Mouse (Mus musculus): ENCODE results near the gene Ctnnbl1.

- TF ChIP-seq POLR2A (IDR thresholded peaks at IDR 0.05; ENCODE audit: borderline replicate concordance, low read depth, low read length) (no peak), CTCF (IDR thresholded peaks at IDR 0.05; ENCODE audit: low read depth, low read length) (no peak)
These were observed 199.5 kb downstream of the Ctnnbl1 start for GRCm38 (mm10) chr2:157936676-157937075.

All from bone marrow macrophage, adult 2 months (primary cell).